Mouse (Mus musculus): ENCODE measurements at regions not wholly inside any gene's neighbourhood (a gene's known extent, or its start where the extent isn't known, plus 50 kb on each side); places are given as distances from the start of the nearest gene placed in this dataset.

DNA sequence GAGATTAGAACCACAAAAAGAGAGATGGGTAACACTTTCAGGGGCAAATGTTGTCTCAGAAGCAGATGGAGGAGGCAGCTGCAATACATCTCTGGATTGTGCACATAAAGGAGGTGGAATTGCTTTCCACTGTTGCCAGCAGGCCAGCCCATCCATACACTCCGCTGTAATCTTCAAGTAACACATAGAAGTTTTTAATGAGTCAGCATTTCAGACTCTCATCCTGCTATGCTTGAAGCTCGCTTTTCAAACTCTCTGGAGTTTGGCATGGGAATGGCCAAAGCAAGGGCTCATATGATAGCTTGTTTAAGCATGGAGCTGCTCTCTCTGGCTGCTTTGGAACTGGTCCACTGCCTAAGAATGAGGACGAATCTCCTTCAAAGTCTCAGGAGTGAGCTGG, 143.5 kb downstream of the Minar1 start:
- WGBS, result 87% methylated on average over 3 of the region's 3 CpGs
- Histone ChIP-seq H3K9ac (ENCODE audit: low read length) (no peak overlapping the region), H3K36me3 (ENCODE audit: control insufficient read depth, insufficient read depth, low read length) (no peaks in the 10 kb centered on the region), H3K4me2 (ENCODE audit: low read depth, severe bottlenecking) (no peak overlapping the region), H3K27me3 (ENCODE audit: control insufficient read depth, insufficient read depth, low read length) (no peaks in the 10 kb centered on the region), H3K27ac (replicated peaks; ENCODE audit: low read depth, low read length) (no peak overlapping the region), H3K4me3 (ENCODE audit: low read depth, low read length) (no peak overlapping the region), H3K9me3 (ENCODE audit: control insufficient read depth, low read length) (no peaks in the 10 kb centered on the region), H3K4me1 (ENCODE audit: control insufficient read depth, insufficient read depth, low read length) (no peaks in the 10 kb centered on the region)
- ATAC-seq (ENCODE audit: insufficient number of reproducible peaks, low FRiP score, low TSS enrichment, low read depth) (no peak), DNase-seq (ENCODE audit: low spot score) (no peak)

DNA sequence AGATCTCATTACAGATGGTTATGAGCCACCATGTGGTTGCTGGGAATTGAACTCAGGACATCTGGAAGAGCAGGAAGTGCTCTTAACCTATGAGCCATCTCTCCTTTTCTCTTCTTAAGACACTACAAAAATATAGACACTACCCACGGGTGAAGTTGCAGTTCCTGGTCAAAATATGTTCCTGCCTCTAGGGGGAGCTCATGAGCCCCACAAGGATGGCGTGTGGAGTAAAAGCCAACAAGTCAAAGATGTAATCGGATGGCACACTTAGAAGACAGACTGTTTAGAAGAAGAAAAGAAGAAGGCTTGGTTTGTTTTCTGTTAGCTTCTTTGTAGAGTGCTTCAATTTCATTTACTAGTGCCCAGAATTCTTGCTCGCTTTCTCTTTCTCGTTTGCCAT, 161.7 kb downstream of the Minar1 start:
- H3K9me3 ChIP-seq (ENCODE audit: control insufficient read depth, low read length), result no peaks in the 10 kb centered on the region
- no peak for ATAC-seq (ENCODE audit: insufficient number of reproducible peaks, low FRiP score, low TSS enrichment, low read depth)
- WGBS, result 39% methylated on average over 5 of the region's 5 CpGs

DNA sequence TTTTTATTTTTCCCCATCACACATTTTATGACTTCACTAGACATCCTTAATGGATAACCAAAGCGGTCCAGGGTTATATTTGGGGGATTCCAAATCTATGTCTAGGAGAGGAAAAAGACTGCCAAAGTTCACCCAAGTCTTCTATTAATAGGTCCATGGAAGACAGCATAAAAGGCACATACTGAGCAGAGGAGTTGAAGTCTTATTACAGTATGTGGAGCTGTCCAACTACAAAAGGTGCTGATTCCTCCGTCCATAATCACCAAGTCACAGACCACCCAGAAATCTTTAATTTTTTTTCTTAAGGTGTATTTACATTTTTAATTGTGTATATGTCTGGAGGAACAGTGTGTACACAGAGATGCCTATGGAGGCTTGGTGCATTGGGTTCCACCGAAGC, 166.3 kb downstream of the Minar1 start:
- Histone ChIP-seq H3K4me2 (ENCODE audit: low read depth, severe bottlenecking) (no peak overlapping the region), H3K27me3 (ENCODE audit: control insufficient read depth, insufficient read depth, low read length) (no peaks in the 10 kb centered on the region), H3K36me3 (ENCODE audit: control insufficient read depth, insufficient read depth, low read length) (no peaks in the 10 kb centered on the region), H3K4me3 (ENCODE audit: low read depth, low read length) (no peak overlapping the region), H3K9ac (ENCODE audit: low read length) (no peak overlapping the region), H3K27ac (replicated peaks; ENCODE audit: low read depth, low read length) (no peak overlapping the region), H3K4me1 (ENCODE audit: control insufficient read depth, insufficient read depth, low read length) (no peaks in the 10 kb centered on the region), H3K9me3 (ENCODE audit: control insufficient read depth, low read length) (no peaks in the 10 kb centered on the region)
- no peak for DNase-seq (ENCODE audit: low spot score)
- 82% methylated on average over 3 of the region's 3 CpGs for WGBS
- no peak for ATAC-seq (ENCODE audit: insufficient number of reproducible peaks, low FRiP score, low TSS enrichment, low read depth)

More for the DNA sequence above, 161.7 kb downstream of the Minar1 start:
- peak; percentile 71 for DNase-seq (ENCODE audit: low spot score)
- Histone ChIP-seq H3K4me1 (ENCODE audit: control insufficient read depth, insufficient read depth, low read length) (no peaks in the 10 kb centered on the region), H3K4me2 (ENCODE audit: low read depth, severe bottlenecking) (no peak overlapping the region), H3K27me3 (ENCODE audit: control insufficient read depth, insufficient read depth, low read length) (no peaks in the 10 kb centered on the region), H3K4me3 (ENCODE audit: low read depth, low read length) (no peak overlapping the region), H3K9ac (ENCODE audit: low read length) (no peak overlapping the region), H3K36me3 (ENCODE audit: control insufficient read depth, insufficient read depth, low read length) (no peaks in the 10 kb centered on the region), H3K27ac (replicated peaks; ENCODE audit: low read depth, low read length) (no peak overlapping the region)

DNA sequence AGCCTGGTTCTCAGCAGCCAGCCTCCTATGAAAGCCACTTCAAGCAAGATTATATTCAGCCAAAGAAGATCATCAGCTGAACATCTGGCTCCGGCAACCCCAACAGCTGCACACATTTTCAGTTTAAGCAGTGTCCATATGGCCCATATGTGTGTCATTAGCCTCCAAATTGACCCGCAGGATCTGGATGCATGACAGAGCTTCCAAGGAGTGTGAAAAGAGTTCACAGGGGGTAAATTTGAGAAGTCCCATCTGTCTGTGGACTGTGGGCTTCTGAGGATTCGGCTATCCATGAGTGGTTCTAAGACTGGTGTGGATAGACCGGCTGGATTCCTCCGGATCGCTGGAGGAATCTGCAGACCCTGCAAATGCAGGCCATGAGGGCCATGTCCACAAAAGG, 173.3 kb downstream of the Minar1 start:
- Histone ChIP-seq H3K27ac (replicated peaks; ENCODE audit: low read depth, low read length) (no peak overlapping the region), H3K9me3 (ENCODE audit: control insufficient read depth, low read length) (no peaks in the 10 kb centered on the region), H3K36me3 (ENCODE audit: control insufficient read depth, insufficient read depth, low read length) (no peaks in the 10 kb centered on the region), H3K9ac (ENCODE audit: low read length) (no peak overlapping the region), H3K4me2 (ENCODE audit: low read depth, severe bottlenecking) (no peak overlapping the region), H3K4me1 (ENCODE audit: control insufficient read depth, insufficient read depth, low read length) (no peaks in the 10 kb centered on the region), H3K4me3 (ENCODE audit: low read depth, low read length) (no peak overlapping the region), H3K27me3 (ENCODE audit: control insufficient read depth, insufficient read depth, low read length) (no peaks in the 10 kb centered on the region)
- no peak for ATAC-seq (ENCODE audit: insufficient number of reproducible peaks, low FRiP score, low TSS enrichment, low read depth)
- DNase-seq (ENCODE audit: low spot score), result peak; percentile 23
- WGBS, result 56% methylated on average over 6 of the region's 6 CpGs
